Mouse (Mus musculus) intestine, embryonic 14.5 days (tissue): ENCODE results near the gene Acat3. TPM values are rescaled to one million over a fixed set of nuclear protein-coding genes. Genes with fewer than 3 reads are reported as not detected.
"Not testable (repeated sequence)": the region's sequence is repeated elsewhere in the genome, so short reads cannot be mapped to it uniquely, and the experiment has no call there.

Experiments used
- ATAC-seq: fragments of 200-750 bp; cut with Nextera tagmentation; replicated peaks from 2 replicates; pipeline ENCODE4 v1.8.0; 2017; ENCODE audit warnings: low read depth, moderate number of reproducible peaks, moderate TSS enrichment, moderate library complexity; ENCODE audit not compliant: low FRiP score, low TSS enrichment
- DNase-seq: peaks from one replicate; pipeline ENCODE4 v3.0.0-alpha.2; 2018; ENCODE audit warnings: low spot score
- H3K27ac ChIP-seq: fragments of 300-500 bp; sonication (generic); 2 replicates; pipeline ENCODE4 v1.5.1; 2014; ENCODE audit warnings: low read depth, mild to moderate bottlenecking, control low read depth
- H3K27me3 ChIP-seq: fragments of 300-500 bp; sonication (generic); replicated peaks from 2 replicates; pipeline ENCODE4 v1.6.1; 2014; ENCODE audit warnings: low read length, control low read depth; ENCODE audit not compliant: control insufficient read depth, insufficient read depth
- H3K36me3 ChIP-seq: fragments of 300-500 bp; sonication (generic); 2 replicates; pipeline ENCODE4 v1.6.1; 2014; ENCODE audit warnings: low read length, control low read depth; ENCODE audit not compliant: control insufficient read depth, insufficient read depth
- H3K4me1 ChIP-seq: fragments of 300-500 bp; sonication (generic); replicated peaks from 2 replicates; pipeline ENCODE4 v1.6.1; 2014; ENCODE audit warnings: low read length, control low read depth, mixed read lengths; ENCODE audit not compliant: control insufficient read depth, insufficient read depth
- H3K4me2 ChIP-seq: fragments of 300-500 bp; sonication (generic); 2 replicates; pipeline ENCODE4 v1.6.1; 2014; ENCODE audit warnings: low read length
- H3K4me3 ChIP-seq: fragments of 300-500 bp; sonication (generic); 2 replicates; pipeline ENCODE4 v1.5.1; 2014; ENCODE audit warnings: low read depth, low read length, control low read depth, mixed read lengths
- H3K9ac ChIP-seq: fragments of 300-500 bp; sonication (generic); 2 replicates; pipeline ENCODE4 v1.6.1; 2014; ENCODE audit warnings: mild to moderate bottlenecking, low read length
- H3K9me3 ChIP-seq: fragments of 300-500 bp; sonication (generic); 2 replicates; pipeline ENCODE4 v1.6.1; 2016; ENCODE audit warnings: low read length, control low read depth; ENCODE audit not compliant: control insufficient read depth
- WGBS: fragments of 180-500 bp; shearing (Covaris S2); extraction: QIAGEN DNeasy Blood & Tissue Kit; methylation state at CpG from one replicate; pipeline ENCODE4 v1.1.7; 2014; 5-methylcytosine and 5-hydroxymethylcytosine counted together
- polyA plus RNA-seq: library from polyadenylated mRNA; unstranded; fragments of >200 nt; fragmentation: Nextera tagmentation; extraction: Ambion mirVana; gene quantifications from 2 replicates; pipeline ENCODE4 v1.2.1, GENCODE M21; 2014

The Acat3 gene
- polyA plus RNA-seq, 1 experiment from 2014 or later: 0.81 TPM

GRCm38 (mm10) chr17:12956664-12957063 is 16.3 kb upstream of the Acat3 start:
- Histone ChIP-seq H3K36me3 (peaks cover 45% of the 10 kb centered on the region), H3K27me3 (no peaks in the 10 kb centered on the region), H3K9ac (no peak overlapping the region), H3K4me2 (no peak overlapping the region), H3K4me1 (peaks cover 5% of the 10 kb centered on the region; the same call in 1 of the 2 replicates), H3K9me3 (no peaks in the 10 kb centered on the region), H3K27ac (no peak overlapping the region), H3K4me3 (no peak overlapping the region)
- DNase-seq (peak; percentile 28), ATAC-seq (no peak)
- 94% methylated on average over 8 of the region's 8 CpGs for WGBS

- no peak for DNase-seq
- H3K4me2 ChIP-seq: no peak overlapping the region
- H3K4me3 ChIP-seq: no peak overlapping the region
- H3K27ac ChIP-seq: no peak overlapping the region
- H3K27me3 ChIP-seq: no peaks in the 10 kb centered on the region
- WGBS: 95% methylated on average over 5 of the region's 5 CpGs
- ATAC-seq: no peak
- no peak overlapping the region for H3K9ac ChIP-seq
- no peaks in the 10 kb centered on the region for H3K9me3 ChIP-seq
- no peaks in the 10 kb centered on the region for H3K4me1 ChIP-seq
- H3K36me3 ChIP-seq: peaks cover 76% of the 10 kb centered on the region
Measured at GRCm38 (mm10) chr17:12949669-12950068, 9.3 kb upstream of the Acat3 start.

- Histone ChIP-seq H3K27ac (no peak overlapping the region), H3K27me3 (no peaks in the 10 kb centered on the region), H3K9ac (no peak overlapping the region), H3K4me3 (no peak overlapping the region), H3K4me2 (no peak overlapping the region), H3K4me1 (no peaks in the 10 kb centered on the region), H3K9me3 (no peaks in the 10 kb centered on the region), H3K36me3 (peaks cover 44% of the 10 kb centered on the region)
- ATAC-seq (no peak), DNase-seq (no peak)
- 89% methylated on average over 6 of the region's 6 CpGs for WGBS
Measured at GRCm38 (mm10) chr17:12942459-12943162, 2.2 kb upstream of the Acat3 start.

- ATAC-seq (no peak), DNase-seq (no peak)
- no peaks in the 10 kb centered on the region for H3K9me3 ChIP-seq
- no peak overlapping the region for H3K9ac ChIP-seq
- no peak overlapping the region for H3K4me2 ChIP-seq
- H3K36me3 ChIP-seq: peaks cover 39% of the 10 kb centered on the region
- no peak overlapping the region for H3K27ac ChIP-seq
- no peak overlapping the region for H3K4me3 ChIP-seq
- H3K27me3 ChIP-seq: no peaks in the 10 kb centered on the region
- WGBS: 79% methylated on average over 8 of the region's 8 CpGs
- H3K4me1 ChIP-seq: no peaks in the 10 kb centered on the region
Measured at GRCm38 (mm10) chr17:12941543-12942260, 1.3 kb upstream of the Acat3 start.

GRCm38 (mm10) chr17:12939377-12940148 is 837 bp downstream of the Acat3 start:
- not testable (repeated sequence) for H3K27ac ChIP-seq, H3K4me1 ChIP-seq, H3K9ac ChIP-seq, DNase-seq, H3K27me3 ChIP-seq, H3K9me3 ChIP-seq
- Histone ChIP-seq H3K36me3 (peaks cover 18% of the 10 kb centered on the region), H3K4me3 (0 out of 2 replicates have a peak overlapping the region, but pooled peaks have one; percentile 24), H3K4me2 (peak overlapping the region; percentile 41)
- 0 out of 2 replicates have a peak, but pooled peaks have one; percentile 13 for ATAC-seq
- WGBS: 65% methylated on average over 2 of the region's 12 CpGs

- DNase-seq (no peak), ATAC-seq (no peak)
- H3K36me3 ChIP-seq: peaks cover 8% of the 10 kb centered on the region
- no peak overlapping the region for H3K27ac ChIP-seq
- no peaks in the 10 kb centered on the region for H3K4me1 ChIP-seq
- H3K4me3 ChIP-seq: no peak overlapping the region
- WGBS: 61% methylated on average over 2 of the region's 2 CpGs
- H3K9me3 ChIP-seq: no peaks in the 10 kb centered on the region
- H3K4me2 ChIP-seq: no peak overlapping the region
- no peak overlapping the region for H3K9ac ChIP-seq
- no peaks in the 10 kb centered on the region for H3K27me3 ChIP-seq
Measured at GRCm38 (mm10) chr17:12938077-12938476, 2.3 kb downstream of the Acat3 start.

GRCm38 (mm10) chr17:12937412-12937970 is 2.9 kb downstream of the Acat3 start:
- 77% methylated on average over 2 of the region's 2 CpGs for WGBS
- Histone ChIP-seq H3K4me1 (no peaks in the 10 kb centered on the region), H3K4me2 (no peak overlapping the region), H3K27me3 (no peaks in the 10 kb centered on the region), H3K27ac (no peak overlapping the region), H3K36me3 (peaks cover 2% of the 10 kb centered on the region), H3K9me3 (no peaks in the 10 kb centered on the region), H3K4me3 (no peak overlapping the region), H3K9ac (no peak overlapping the region)
- DNase-seq (no peak), ATAC-seq (no peak)

GRCm38 (mm10) chr17:12935719-12936118 is 4.7 kb downstream of the Acat3 start:
- Histone ChIP-seq H3K27me3 (no peaks in the 10 kb centered on the region), H3K4me3 (no peak overlapping the region), H3K9me3 (no peaks in the 10 kb centered on the region), H3K9ac (no peak overlapping the region), H3K4me1 (no peaks in the 10 kb centered on the region), H3K4me2 (no peak overlapping the region), H3K27ac (no peak overlapping the region), H3K36me3 (no peaks in the 10 kb centered on the region)
- WGBS: 70% methylated on average over 4 of the region's 4 CpGs
- ATAC-seq (no peak), DNase-seq (no peak)
